Mouse (Mus musculus) urinary bladder, postnatal 25 days (tissue): ENCODE results near the gene Uqcr11.

Source experiments
- DNase-seq: peaks from one replicate; pipeline ENCODE4 v3.0.0; 2022; ENCODE audit warnings: low spot score

The Uqcr11 gene

DNA sequence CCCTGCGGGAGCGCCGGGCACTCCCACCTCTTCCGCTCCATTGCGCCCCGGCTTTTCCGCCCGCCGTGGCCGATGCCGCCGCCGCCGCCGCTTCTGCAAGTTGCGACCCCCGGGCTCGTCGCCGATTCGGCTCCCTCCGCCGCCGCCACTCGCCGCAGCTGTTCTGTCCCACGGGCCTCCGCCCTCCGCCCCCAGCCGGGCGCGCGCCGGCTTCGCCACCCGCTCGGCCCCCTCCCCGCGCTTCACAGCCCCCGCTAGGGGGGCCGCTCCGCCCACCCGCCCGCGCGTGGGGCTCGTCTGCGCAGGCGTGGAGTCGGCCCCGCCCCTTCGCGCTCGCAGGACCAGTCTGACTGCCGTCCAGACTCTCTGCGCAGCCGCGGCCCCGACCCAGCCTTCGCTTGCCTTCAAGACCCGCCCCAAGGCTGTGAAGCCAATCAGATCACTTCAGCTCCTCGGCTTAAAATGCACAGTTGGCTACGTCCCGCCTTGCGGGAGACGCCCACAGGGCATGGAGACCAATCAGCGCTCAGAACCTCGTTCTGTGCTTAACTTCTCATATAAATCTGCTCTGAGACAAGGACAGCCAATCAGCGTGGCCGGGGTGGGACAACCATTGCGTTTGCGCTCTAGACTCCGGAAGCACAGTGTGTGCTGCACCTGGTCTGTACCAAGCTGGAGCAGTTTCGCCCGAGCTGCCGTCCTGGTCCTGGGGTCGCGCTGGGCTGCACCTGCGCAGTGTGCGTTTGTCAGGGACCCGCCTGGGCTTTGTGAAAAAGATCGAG, 7.2 kb downstream of the Uqcr11 start, which contains the start of gene Mbd3:
Gene Mbd3, minus strand, starts transcription at position 360 of the 782 bp plus-strand sequence.
- DNase-seq, result peak; percentile 99

DNA sequence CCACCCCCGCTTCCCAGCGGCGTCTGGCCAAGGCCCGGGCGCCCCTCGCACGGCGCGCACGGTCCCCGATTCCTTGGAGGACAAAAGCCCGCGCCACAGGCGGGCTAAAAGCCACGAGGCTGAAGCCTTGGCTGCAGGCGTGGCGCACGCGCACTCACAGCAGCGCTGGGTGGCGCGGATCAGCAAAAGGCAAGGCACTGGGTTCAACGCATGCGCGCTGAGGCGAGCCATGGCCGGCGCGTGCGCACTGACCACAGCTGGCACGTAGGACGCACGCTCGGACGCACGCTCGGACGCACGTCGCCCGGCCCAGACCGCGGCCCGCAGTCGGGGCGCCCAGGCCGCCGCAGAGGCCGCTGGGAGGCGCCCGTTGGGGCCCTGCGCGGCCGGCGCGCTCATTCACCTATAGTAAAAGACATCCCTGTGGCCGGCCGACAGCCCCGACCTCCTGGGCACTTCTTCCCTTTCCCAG, 7.9 kb downstream of the Uqcr11 start:
- peak; percentile 98 for DNase-seq

DNA sequence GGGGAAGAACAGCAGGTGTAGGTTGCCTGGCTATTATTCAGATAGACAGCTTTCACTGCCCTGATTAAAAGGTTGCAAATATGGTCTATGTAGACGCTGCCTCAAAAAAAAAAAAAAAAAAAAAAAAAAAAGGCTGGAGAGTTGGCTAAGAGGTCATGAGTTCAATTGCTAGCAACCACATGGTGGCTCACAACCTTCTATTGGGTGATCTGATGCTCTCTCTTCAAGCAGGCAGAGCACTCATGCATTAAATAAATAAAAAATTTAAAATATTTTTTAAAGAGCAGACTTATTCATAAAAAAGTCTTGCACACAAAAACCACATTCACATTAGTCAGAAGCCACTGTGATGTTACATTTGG, 8.5 kb downstream of the Uqcr11 start:
- DNase-seq, result no peak

DNA sequence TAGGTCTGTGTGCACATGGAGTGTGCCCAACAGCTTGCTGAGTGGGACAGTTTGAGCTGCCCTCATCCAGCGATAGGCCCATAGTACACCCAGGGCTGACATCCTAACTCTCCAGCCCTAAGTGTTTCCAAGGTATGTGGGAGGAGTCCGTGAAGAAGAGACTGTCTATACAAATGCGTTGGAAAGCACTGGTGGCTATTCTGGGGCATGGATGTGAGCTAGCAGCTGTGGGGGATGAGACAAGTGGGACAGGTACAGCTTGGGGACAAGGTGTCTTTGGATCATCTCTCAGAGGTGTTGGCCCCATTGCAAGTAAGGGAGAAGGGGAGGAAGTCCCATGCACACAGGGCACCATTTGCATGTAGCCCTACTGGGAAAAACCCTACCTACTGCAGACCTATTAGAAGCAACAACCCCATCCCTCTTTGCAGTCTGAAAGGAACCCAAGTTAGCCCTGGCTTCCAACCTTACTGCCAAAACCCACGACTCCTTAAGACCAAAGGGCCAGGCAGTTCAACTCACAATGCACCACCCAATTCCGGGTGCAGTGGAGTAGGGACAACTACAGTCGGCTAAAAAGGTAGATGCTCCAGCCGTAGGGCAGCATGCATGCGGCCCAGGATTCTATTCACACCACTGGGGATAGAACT, 9.0 kb downstream of the Uqcr11 start:
- no peak for DNase-seq

DNA sequence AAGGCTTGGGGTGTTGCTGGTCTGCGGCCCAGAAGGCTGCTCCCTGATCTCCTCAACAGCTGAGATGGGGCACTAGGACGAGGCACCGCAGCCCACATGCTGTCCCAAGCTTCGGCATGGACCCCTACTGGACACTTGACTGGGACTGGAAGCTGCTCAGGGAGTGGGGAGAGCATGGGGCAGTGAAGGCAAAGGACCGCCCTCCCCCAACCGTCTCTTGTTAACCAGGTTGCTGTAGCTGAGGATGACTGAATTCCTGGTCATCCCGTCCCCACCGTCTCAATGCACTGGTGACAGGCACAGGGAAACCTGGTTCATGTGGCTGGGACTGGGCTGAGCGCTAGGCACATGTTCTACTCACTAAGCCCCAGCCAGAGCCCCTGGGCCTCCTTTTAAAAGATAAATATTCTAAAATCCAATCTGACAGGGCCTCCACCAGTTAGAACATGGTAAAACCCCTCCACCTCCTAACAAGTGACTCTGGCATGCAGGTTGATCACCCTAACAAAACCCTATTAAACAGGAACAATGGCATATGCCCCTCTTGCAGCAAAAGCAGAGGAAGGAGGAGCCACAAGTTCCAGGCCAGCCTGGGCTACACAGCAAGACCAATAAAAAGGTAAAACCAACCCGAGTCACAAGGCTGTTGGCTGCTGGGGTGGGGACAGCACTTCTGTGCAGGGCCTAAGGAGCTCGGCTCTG, 9.7 kb downstream of the Uqcr11 start:
- no peak for DNase-seq

DNA sequence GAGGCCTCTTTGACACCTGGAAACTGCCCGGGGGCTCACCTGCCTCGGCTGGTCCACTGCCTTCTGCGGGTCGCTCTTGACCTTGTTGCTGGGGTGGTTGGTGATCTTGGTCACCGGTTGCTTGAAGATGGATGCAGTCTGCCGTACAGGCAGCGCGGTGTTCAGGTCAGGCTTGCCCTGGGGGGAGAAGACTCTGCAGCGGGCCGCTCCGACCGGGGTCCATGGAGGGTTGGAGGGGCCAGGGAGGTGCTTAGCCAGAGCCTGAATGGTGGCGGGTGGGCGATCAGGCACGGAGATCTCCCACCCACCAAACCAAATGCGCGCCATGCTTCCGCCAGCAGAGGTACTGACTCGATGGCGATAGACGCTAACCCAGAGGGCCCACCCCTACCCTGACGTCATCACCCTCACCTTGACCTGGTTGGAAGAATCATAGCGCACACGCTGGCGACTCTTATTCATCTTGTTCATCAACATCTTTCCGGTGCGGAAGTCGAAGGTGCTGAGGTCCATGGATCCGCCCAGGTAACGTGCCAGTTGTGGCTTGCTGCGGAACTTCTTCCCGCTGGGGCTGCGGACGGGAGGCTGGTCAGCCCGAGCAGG, 11.5 kb downstream of the Uqcr11 start:
- no peak for DNase-seq

DNA sequence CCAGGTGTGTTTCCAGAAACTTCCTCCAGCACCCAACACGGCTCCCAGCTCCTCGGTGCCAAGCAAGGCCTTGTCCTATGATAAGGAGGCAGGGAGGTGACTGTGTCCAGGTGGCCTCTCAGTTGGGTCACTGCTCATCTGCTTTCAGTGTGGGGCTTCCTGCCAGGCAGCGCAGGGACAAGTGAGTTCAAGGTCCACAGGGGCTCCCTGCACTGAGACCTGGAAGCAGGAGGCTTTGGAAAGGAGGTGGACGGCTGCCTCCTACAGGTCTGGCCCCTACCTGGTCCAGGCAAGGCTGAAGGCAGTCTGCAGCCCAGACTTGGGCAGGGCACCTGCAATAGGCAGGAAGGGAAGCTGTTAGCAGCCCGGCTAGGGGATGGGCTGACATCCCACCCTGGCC, 13.9 kb downstream of the Uqcr11 start:
- DNase-seq, result no peak

DNA sequence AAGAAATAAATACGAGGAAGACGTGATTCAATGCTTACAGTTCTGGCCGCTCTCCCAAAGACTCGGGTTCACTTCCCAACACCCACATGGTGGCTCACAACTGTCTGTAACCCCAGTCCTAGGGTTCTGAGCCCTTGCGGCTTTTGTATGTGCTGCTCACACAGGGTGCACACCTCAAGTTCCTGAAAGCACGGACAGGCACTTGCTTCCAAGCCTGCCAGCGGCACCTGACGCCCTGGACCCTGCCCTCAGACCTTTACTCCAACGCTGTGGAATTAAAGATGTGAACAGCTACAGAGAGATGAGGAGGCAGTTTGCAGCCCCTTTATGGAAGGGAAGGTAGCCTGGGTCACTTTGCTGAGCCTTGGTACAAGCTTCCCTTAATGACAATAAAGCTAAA, 15.9 kb downstream of the Uqcr11 start:
- no peak for DNase-seq

DNA sequence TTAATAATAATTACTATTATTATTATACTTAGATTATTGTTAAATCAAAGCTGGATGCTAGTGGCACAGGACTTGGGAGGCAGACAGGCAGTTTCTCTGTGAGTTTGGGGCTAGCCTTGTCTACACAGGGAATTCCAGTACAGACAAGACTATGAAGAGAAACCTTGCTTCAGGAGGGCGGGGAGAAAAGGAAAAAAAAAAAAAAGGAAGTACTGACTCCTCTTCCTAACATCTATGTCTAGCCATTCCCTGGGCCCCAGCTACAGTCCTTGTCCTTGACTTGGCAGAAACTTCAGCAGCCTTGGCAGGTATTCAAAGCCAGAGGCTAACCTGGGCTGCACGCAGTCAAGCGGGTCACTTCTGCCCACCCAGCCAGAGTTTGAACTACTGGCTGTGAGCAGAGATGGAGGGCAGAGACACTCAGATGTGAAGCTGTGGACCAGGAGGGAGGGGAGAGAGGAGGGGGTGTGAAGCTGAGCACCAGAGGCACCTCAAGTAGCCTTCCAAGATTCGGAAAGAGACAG, 17.4 kb downstream of the Uqcr11 start:
- no peak for DNase-seq

DNA sequence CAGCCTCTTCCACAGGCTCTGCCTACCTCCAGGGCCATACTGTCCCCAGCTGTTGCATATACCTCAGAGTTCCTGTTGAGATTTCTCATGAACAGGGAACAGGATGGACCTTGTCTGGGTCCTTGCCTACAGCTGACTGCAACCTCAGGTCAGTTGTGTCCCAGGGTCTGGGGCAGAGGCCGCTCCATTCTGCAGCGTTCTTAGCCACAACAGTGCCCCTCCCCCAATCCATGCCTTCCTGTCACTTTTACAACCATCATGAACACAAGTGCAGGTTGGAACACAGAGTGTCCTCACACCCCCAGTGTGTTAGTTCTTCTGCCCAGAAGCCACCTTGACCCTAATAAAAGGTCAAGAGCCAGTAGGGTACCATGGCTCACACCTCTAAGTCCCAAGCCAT, 17.9 kb downstream of the Uqcr11 start:
- DNase-seq, result no peak

DNA sequence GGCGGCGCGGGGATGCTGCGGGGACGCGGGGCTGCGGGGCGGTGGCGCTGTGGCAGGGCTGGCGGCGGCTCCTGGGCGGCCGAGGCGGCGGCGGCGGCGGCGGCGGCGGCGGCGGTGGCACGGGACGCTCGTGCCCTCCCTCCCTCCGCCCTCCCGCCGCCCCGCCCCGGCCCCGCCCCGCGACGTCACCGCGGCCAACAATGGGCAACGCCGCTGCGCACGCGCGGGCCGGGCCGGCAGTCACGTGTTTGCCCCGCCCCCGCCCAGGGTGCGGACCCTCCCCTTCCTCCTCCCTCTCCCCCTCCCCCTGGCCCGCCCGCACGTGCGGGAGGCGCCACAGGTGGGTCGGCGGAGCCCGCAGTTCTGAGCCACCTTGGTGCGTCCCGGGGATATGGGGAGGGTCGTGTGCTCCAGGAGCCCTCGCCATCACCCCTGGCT, 19.1 kb downstream of the Uqcr11 start, which contains the start of gene Mex3d:
Gene Mex3d, minus strand, starts transcription at position 138 of the 438 bp plus-strand sequence.
- DNase-seq, result peak; percentile 93

DNA sequence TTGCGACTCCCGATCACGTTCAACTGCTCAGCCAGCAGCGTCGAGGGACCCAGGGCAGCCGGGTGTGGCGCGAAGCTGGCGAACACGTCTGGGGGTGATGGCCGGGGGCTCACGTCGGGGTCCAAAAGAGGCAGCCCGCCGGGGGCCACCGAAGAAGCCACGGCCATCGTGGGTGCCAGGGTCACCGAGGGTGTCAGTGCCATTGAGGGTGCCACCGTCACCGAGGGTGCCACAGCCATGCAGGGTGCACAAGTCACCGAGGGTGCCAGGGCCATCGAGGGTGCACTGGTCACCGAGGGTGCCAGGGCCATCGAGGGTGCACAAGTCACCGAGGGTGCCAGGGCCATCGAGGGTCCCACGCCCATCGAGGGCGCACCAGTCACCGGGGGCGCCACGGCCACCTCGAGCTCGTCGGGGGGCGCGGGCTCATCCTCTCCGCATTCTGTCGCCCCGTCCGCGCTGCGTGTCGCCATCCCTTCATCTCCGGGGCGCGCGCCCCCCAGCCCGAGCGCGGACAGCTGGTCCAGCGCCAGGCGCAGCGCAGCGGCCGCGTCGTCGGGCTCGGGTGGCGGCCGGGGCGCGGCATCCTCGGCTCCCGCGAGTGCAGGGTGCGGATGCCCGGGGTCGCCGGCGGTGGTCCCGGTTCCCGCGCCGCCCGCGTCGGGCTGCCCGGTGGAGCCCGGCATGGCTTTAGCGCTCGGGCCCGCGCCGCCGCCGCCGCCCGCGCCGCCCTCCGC, 19.7 kb downstream of the Uqcr11 start:
- DNase-seq, result no peak

DNA sequence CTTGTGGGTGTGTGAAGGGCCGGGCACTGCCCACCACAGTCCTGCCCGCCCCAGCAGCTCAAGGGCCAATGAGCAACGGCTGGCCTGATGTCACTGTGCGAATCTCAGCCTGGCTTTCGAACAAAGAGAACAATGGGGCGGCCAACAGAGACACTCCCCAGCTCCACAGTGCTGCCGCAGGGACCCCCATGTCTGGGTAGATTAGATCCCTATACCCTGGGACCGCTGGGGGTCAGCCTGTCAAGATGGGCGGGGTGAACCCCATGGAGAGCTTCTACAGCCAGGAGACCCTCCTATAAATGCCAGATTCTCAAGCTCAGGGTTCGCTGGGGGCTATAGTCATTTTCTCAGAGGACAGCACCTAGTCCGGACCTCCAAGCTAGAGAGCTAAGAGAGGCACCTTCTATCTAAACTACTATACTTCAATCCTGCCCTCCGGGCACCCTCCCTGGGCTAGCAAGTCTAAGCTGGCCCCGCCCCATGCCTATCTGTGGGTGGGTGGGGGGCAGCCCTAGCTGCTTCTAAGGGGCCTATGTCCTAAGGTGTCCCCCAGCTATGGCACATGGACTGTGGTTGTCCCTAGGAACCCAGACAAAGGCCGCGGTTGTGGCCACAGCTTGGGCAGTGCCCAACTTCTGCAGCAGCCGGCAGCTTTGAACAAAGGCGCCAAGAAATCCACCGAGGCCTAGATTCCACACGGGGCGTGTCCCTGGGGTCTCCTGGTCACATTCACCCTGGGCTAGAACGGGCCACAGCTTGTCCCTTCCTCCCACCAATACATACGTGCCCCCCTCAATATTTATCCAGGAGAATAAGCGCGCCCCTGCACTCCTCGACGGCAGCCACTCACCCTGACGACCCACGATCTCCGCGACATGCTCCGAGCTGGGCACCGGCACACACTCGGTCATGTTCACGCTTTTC, 20.6 kb downstream of the Uqcr11 start:
- DNase-seq, result no peak

DNA sequence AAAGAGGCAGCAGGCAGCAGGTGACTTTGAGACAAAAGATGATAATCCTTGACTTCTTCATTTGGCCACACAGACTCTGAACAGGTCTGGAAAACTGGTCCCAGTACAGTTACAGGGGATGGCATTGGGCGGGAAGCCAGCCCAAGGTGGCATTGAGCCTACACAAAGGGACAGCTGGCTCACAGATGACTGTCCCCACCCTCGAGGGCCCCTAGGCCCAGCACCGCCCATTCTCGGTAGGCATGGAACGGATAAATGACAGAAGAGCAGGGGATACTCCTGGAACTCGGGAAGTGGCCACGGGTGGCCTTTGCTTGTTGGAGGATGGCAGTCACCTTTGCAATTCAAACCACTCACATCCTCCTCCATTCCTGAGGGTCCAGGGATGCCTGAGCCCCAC, 21.3 kb downstream of the Uqcr11 start:
- no peak for DNase-seq

DNA sequence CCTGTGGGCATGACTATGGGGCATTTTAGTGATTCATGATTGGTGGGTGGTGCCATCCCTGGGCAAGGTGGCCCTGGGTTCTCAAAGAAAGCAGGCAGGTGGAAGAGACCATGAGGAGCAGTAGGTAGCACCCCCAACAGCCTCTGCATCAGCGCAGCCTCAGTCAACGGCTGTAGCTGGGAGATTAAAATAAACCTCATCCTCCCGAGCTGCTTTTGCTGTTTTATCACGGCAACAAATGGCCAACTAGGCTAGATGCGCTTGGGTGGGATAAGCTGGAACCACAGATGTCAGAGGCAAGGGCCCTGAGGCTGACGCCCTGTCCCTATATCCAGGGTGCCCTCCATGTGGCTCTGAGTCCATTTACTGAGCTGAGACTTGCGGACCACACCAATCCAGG, 21.9 kb downstream of the Uqcr11 start:
- DNase-seq, result no peak

DNA sequence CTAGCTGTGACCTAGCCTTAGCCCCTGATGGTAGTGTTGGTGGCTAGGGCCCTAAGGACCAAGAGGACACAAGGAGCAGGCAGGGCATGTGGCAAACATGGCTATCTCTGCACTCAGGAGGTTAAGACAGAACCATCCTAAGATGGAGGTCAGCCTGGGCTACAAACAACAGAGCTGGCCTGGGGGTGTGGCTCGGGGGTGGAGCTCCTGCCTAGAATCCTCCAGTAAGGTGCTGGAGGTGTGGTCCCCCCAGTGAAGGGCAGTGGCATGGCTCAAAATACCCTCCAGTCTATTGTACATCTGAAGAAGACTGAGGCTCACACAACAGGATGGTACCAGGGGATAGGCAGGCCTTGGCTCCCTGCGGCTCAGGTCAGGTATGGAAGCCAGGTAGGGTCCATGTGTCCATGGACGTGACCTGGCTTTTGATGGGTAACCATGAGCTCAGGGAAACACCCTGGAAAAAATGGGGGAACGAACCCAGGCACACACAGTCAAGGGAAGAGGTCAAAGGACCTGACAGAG, 22.5 kb downstream of the Uqcr11 start:
- no peak for DNase-seq

DNA sequence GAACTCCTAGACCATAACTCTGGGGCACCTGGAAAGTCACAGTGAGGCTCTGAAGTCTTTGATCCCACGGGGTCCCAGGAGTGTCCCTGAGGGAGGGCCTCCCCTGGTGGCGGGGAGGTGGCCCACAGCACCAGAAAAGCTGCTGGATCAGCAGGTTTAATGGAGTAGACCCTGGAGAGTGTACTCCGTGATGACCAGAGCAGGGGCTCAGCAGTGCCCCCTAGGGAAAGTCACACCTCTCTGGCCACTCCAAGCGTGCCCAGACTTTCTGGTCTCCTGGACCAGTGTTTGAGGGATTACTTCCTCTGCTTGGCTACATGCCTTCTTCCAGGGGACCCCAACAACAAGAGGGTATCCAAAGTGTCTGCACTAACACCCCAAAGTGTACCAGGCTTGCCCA, 23.2 kb downstream of the Uqcr11 start:
- DNase-seq, result no peak

DNA sequence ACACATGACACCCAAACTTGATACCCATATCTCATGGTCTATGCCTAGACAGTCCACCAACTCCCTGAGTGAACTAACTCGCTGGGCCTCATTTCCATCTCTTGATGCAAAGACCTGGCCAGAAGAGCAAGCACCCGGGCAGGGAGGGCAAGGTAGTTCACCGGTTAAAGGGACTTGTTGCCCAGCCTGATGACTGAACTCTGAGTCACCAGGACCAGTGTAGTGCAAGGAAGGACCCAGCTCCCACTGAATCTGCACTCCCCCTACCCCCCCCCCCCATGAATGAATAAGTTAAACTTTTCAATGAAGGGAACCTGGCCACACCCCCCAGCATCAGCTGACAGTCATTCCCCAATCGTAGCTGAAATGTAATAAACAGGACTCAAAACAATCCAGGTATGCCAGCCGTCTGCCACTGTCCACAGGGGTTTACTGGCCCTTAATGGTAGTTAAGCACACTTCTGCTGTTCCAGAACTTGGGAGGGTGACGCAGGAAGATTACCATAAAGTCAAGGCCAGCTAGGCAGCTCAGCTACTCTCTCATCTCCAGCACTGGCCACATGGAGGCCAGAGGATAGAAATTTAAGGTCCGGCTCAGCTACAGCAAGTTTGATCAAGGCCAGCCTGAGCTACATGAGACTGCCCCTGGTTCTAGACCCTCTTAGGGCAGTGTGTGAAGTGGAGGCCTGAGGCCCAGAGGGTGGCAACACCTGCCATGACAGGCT, 23.8 kb downstream of the Uqcr11 start:
- no peak for DNase-seq

DNA sequence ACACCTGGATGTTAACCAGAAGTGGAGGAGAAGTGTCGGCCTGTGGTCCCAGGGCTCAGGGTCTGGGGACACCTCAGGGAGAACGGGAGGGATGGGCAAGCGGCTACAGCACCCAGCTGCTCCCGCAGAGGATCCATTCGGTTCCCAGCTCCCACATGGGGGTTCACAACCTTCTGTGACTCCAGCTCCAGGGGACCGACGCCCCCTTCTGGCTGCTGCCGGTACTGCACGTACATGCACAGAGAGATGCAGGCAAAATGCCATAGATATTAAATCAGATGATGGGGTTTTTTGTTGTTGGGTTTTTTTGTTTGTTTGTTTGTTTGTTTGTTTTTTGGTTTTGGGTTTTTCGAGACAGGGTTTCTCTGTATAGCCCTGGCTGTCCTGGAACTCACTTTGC, 28.9 kb downstream of the Uqcr11 start:
- DNase-seq, result no peak
